Mouse (Mus musculus): Measurements from ENCODE around the gene 2010300C02Rik.

2010300C02Rik gene

GRCm38 (mm10) chr1:37667386-37667785, 52.5 kb downstream of the 2010300C02Rik start:
- intact Hi-C loops (cut with DNase I): no loop called here

- intact Hi-C loops (cut with DNase I): no loop called here
Observed at GRCm38 (mm10) chr1:37666587-37666986, 53.3 kb downstream of the 2010300C02Rik start.

- intact Hi-C loops (cut with DNase I): no loop called here
Observed at GRCm38 (mm10) chr1:37665539-37666323, 54.2 kb downstream of the 2010300C02Rik start.

GRCm38 (mm10) chr1:37664496-37664895, 55.4 kb downstream of the 2010300C02Rik start:
- intact Hi-C loops (cut with DNase I): no loop called here

GRCm38 (mm10) chr1:37663606-37664005, 56.3 kb downstream of the 2010300C02Rik start:
- intact Hi-C loops (cut with DNase I): no loop called here

GRCm38 (mm10) chr1:37656017-37656416, 63.9 kb downstream of the 2010300C02Rik start:
- intact Hi-C loops (cut with DNase I): no loop called here

- intact Hi-C loops (cut with DNase I): no loop called here
Observed at GRCm38 (mm10) chr1:37653992-37654391, 65.9 kb downstream of the 2010300C02Rik start.

- intact Hi-C loops (cut with DNase I): no loop called here
Observed at GRCm38 (mm10) chr1:37647066-37647465, 72.8 kb downstream of the 2010300C02Rik start.

GRCm38 (mm10) chr1:37644501-37644900, 75.4 kb downstream of the 2010300C02Rik start:
- intact Hi-C loops (cut with DNase I): no loop called here

GRCm38 (mm10) chr1:37643794-37644365, 76.0 kb downstream of the 2010300C02Rik start:
- intact Hi-C loops (cut with DNase I): no loop called here

GRCm38 (mm10) chr1:37641361-37641760, 78.5 kb downstream of the 2010300C02Rik start:
- intact Hi-C loops (cut with DNase I): no loop called here

GRCm38 (mm10) chr1:37639101-37639500, 80.8 kb downstream of the 2010300C02Rik start:
- intact Hi-C loops (cut with DNase I): loop anchor here (5.0 kb wide), 1 partner anchor 167 kb away; no protein-coding TSS in a partner anchor

GRCm38 (mm10) chr1:37638560-37638959, 81.3 kb downstream of the 2010300C02Rik start:
- intact Hi-C loops (cut with DNase I): loop anchor here (5.0 kb wide), 1 partner anchor 166 kb away; no protein-coding TSS in a partner anchor

GRCm38 (mm10) chr1:37637571-37637970, 82.3 kb downstream of the 2010300C02Rik start:
- intact Hi-C loops (cut with DNase I): loop anchor here (5.0 kb wide), 1 partner anchor 165 kb away; no protein-coding TSS in a partner anchor

- intact Hi-C loops (cut with DNase I): loop anchor here (5.0 kb wide), 1 partner anchor 165 kb away; no protein-coding TSS in a partner anchor
Observed at GRCm38 (mm10) chr1:37636824-37637223, 83.1 kb downstream of the 2010300C02Rik start.

- intact Hi-C loops (cut with DNase I): loop anchor here (5.0 kb wide), 1 partner anchor 164 kb away; no protein-coding TSS in a partner anchor
Observed at GRCm38 (mm10) chr1:37636169-37636568, 83.7 kb downstream of the 2010300C02Rik start.

- intact Hi-C loops (cut with DNase I): loop anchor here (5.0 kb wide), 1 partner anchor 163 kb away; no protein-coding TSS in a partner anchor
Observed at GRCm38 (mm10) chr1:37635716-37636115, 84.2 kb downstream of the 2010300C02Rik start.

- intact Hi-C loops (cut with DNase I): loop anchor here (1.0 to 5.0 kb wide), 3 partner anchors 162 to 362 kb away; no protein-coding TSS in a partner anchor
Observed at GRCm38 (mm10) chr1:37634658-37635057, 85.2 kb downstream of the 2010300C02Rik start.

GRCm38 (mm10) chr1:37633516-37633915, 86.4 kb downstream of the 2010300C02Rik start:
- intact Hi-C loops (cut with DNase I): loop anchor here (5.0 kb wide), 1 partner anchor 361 kb away; no protein-coding TSS in a partner anchor

- intact Hi-C loops (cut with DNase I): loop anchor here (5.0 kb wide), 1 partner anchor 360 kb away; no protein-coding TSS in a partner anchor
Observed at GRCm38 (mm10) chr1:37632425-37632824, 87.5 kb downstream of the 2010300C02Rik start.

- intact Hi-C loops (cut with DNase I): loop anchor here (5.0 kb wide), 1 partner anchor 359 kb away; no protein-coding TSS in a partner anchor
Observed at GRCm38 (mm10) chr1:37631456-37631855, 88.4 kb downstream of the 2010300C02Rik start.
